Mouse (Mus musculus) CH12.LX (cell line): ENCODE measurements around the gene Smim14. TPM values are rescaled to one million over a fixed set of nuclear protein-coding genes. Genes with fewer than 3 reads are reported as not detected.

Experiments
- DNase-seq: peaks from one replicate; pipeline ENCODE4 v3.0.0-alpha.2; 2013; ENCODE audit errors: extremely low read depth
- H3K27ac ChIP-seq: 2 replicates; pipeline ENCODE4 v1.5.1; 2012; ENCODE audit warnings: low read depth, mild to moderate bottlenecking, control low read depth, moderate library complexity; ENCODE audit not compliant: insufficient read depth
- H3K27me3 ChIP-seq: replicated peaks from 2 replicates; pipeline ENCODE3; 2012; ENCODE audit warnings: inconsistent platforms
- H3K36me3 ChIP-seq, 2 experiments: replicated peaks in 1 of 2; 2 replicates each; pipeline versions ENCODE3 to v1.6.1; 2012; ENCODE audit warnings: inconsistent platforms in 1 of 2, low read length in 1 of 2, mild to moderate bottlenecking in 1 of 2, mixed read lengths in 1 of 2, moderate library complexity in 1 of 2; ENCODE audit not compliant: control insufficient read depth in 1 of 2, insufficient read depth in 1 of 2
- H3K4me1 ChIP-seq, 2 experiments: 2 replicates each; pipeline ENCODE4 v1.6.1; 2012; ENCODE audit warnings: inconsistent platforms in 1 of 2, moderate library complexity in 1 of 2; ENCODE audit not compliant: insufficient read depth in 2 of 2, control insufficient read depth in 1 of 2
- H3K4me2 ChIP-seq: 2 replicates; pipeline ENCODE4 v1.6.1; 2012; ENCODE audit warnings: low read depth, mild to moderate bottlenecking, control low read depth; ENCODE audit not compliant: poor library complexity, insufficient read depth, severe bottlenecking
- H3K4me3 ChIP-seq, 3 experiments: fragments of 150-350 bp in 1 of 3; sonication (generic) in 1 of 3; replicated peaks in 1 of 3; 2 replicates each; pipeline versions ENCODE3 to v1.5.1; 2011 to 2012; ENCODE audit warnings: low read depth in 2 of 3, low read length in 2 of 3, mild to moderate bottlenecking in 2 of 3, moderate library complexity in 2 of 3, control low read depth in 1 of 3, improper control_type of control experiment in 1 of 3, inconsistent platforms in 1 of 3, mixed read lengths in 1 of 3; ENCODE audit not compliant: poor library complexity in 1 of 3
- H3K79me2 ChIP-seq: replicated peaks from 2 replicates; pipeline ENCODE4 v1.6.1; 2012; ENCODE audit warnings: mild to moderate bottlenecking, moderate library complexity; ENCODE audit not compliant: control insufficient read depth, poor library complexity, insufficient read depth, severe bottlenecking; ENCODE audit errors: extremely low read depth
- H3K9ac ChIP-seq: 2 replicates; pipeline ENCODE4 v1.6.1; 2012; ENCODE audit warnings: low read depth, mild to moderate bottlenecking, control low read depth, moderate library complexity; ENCODE audit not compliant: insufficient read depth
- H3K9me3 ChIP-seq: replicated peaks from 2 replicates; pipeline ENCODE3; 2012; ENCODE audit warnings: low read length, inconsistent platforms, mixed read lengths
- CHD1 ChIP-seq: IDR thresholded peaks from 2 replicates; pipeline ENCODE4 v1.6.1; 2012; ENCODE audit warnings: low read depth, low read length, improper control_type of control experiment, inconsistent platforms
- CTCF ChIP-seq, 2 experiments: IDR thresholded peaks in 1 of 2; conservative IDR thresholded peaks in 1 of 2; 2 replicates each; pipeline ENCODE4 v1.5.1; 2011 to 2012; ENCODE audit warnings: low read depth in 2 of 2, low read length in 2 of 2, improper control_type of control experiment in 1 of 2, inconsistent platforms in 1 of 2, mild to moderate bottlenecking in 1 of 2, moderate library complexity in 1 of 2
- HCFC1 ChIP-seq: IDR thresholded peaks from 2 replicates; pipeline ENCODE4 v1.6.1; 2012; ENCODE audit warnings: low read depth, mild to moderate bottlenecking, inconsistent platforms, low read length, improper control_type of control experiment
- IRF4 ChIP-seq: IDR thresholded peaks from 2 replicates; pipeline ENCODE4 v1.6.1; 2014; ENCODE audit warnings: low read depth, mild to moderate bottlenecking, inconsistent platforms, low read length, improper control_type of control experiment
- JUND ChIP-seq: conservative IDR thresholded peaks from 2 replicates; pipeline ENCODE4 v1.6.1; 2011; ENCODE audit warnings: low read depth, low read length, improper control_type of control experiment
- KAT2A ChIP-seq: IDR thresholded peaks from 2 replicates; pipeline ENCODE4 v1.6.1; 2012; ENCODE audit warnings: low read length, improper control_type of control experiment, inconsistent platforms; ENCODE audit not compliant: insufficient replicate concordance
- MAFK ChIP-seq: IDR thresholded peaks from 2 replicates; pipeline ENCODE4 v1.6.1; 2011; ENCODE audit warnings: low read length, improper control_type of control experiment; ENCODE audit not compliant: insufficient replicate concordance
- MAX ChIP-seq: IDR thresholded peaks from 2 replicates; pipeline ENCODE4 v1.6.1; 2011; ENCODE audit warnings: low read length, improper control_type of control experiment
- MEF2A ChIP-seq: IDR thresholded peaks from 2 replicates; pipeline ENCODE4 v1.6.1; 2014; ENCODE audit warnings: low read depth, mild to moderate bottlenecking, inconsistent platforms, low read length, improper control_type of control experiment, borderline replicate concordance
- MYC ChIP-seq: IDR thresholded peaks from 2 replicates; pipeline ENCODE4 v1.6.1; 2011; ENCODE audit warnings: low read depth, mild to moderate bottlenecking, improper control_type of control experiment, low read length
- NELFE ChIP-seq: IDR thresholded peaks from 2 replicates; pipeline ENCODE4 v1.6.1; 2011; ENCODE audit warnings: low read depth, low read length, improper control_type of control experiment
- NRF1 ChIP-seq: IDR thresholded peaks from 2 replicates; pipeline ENCODE4 v1.6.1; 2014; ENCODE audit warnings: low read depth, mild to moderate bottlenecking, inconsistent platforms, low read length, improper control_type of control experiment, moderate library complexity
- PAX5 ChIP-seq: IDR thresholded peaks from 2 replicates; pipeline ENCODE4 v1.6.1; 2012; ENCODE audit warnings: low read length, inconsistent platforms, mixed read lengths
- POLR2A ChIP-seq: IDR thresholded peaks from 2 replicates; pipeline ENCODE4 v1.6.1; 2011; ENCODE audit warnings: low read depth, mild to moderate bottlenecking, improper control_type of control experiment, low read length
- POLR2AphosphoS2 ChIP-seq: IDR thresholded peaks from 2 replicates; pipeline ENCODE4 v1.6.1; 2011; ENCODE audit warnings: low read depth, low read length, improper control_type of control experiment
- SIN3A ChIP-seq: IDR thresholded peaks from 2 replicates; pipeline ENCODE4 v1.6.1; 2012; ENCODE audit warnings: low read length, improper control_type of control experiment, inconsistent platforms
- SMC3 ChIP-seq: IDR thresholded peaks from 2 replicates; pipeline ENCODE4 v1.6.1; 2011; ENCODE audit warnings: low read depth, low read length, improper control_type of control experiment
- TCF12 ChIP-seq: IDR thresholded peaks from 2 replicates; pipeline ENCODE4 v1.6.1; 2014; ENCODE audit warnings: low read depth, mild to moderate bottlenecking, inconsistent platforms, low read length, improper control_type of control experiment
- UBTF ChIP-seq: IDR thresholded peaks from 2 replicates; pipeline ENCODE4 v1.6.1; 2012; ENCODE audit warnings: low read depth, mild to moderate bottlenecking, inconsistent platforms, low read length, improper control_type of control experiment, moderate library complexity
- USF2 ChIP-seq: conservative IDR thresholded peaks from 2 replicates; pipeline ENCODE4 v1.6.1; 2011; ENCODE audit warnings: low read depth, low read length, improper control_type of control experiment
- ZKSCAN1 ChIP-seq: IDR thresholded peaks from 2 replicates; pipeline ENCODE4 v1.6.1; 2012; ENCODE audit warnings: low read depth, inconsistent platforms, low read length, improper control_type of control experiment, borderline replicate concordance
- ZNF384 ChIP-seq: IDR thresholded peaks from 2 replicates; pipeline ENCODE4 v1.6.1; 2012; ENCODE audit warnings: low read depth, low read length, improper control_type of control experiment, inconsistent platforms
- dilution Hi-C: fragments of 300-500 bp; cut with MboI; formaldehyde crosslinking; loops from 2 replicates; pipeline ENCODE4 v1.14.3; 2020; ENCODE audit warnings: low sequenced_read_pairs; ENCODE audit not compliant: extremely low pct_unique_long_range_greater_than_20kb, extremely low pct_ligation_motif_present
- in situ Hi-C: fragments of 300-500 bp; cut with MboI; formaldehyde crosslinking; loops from 3 replicates; pipeline ENCODE4 v1.14.3; 2019; ENCODE audit warnings: low sequenced_read_pairs, low pct_ligation_motif_present, low pct_unique_long_range_greater_than_20kb, mixed read lengths
- polyA plus RNA-seq: library from polyadenylated mRNA; unstranded; fragments of >175 nt; gene quantifications from 2 replicates; pipeline ENCODE4 v1.2.1, GENCODE M21; 2012; ENCODE audit warnings: low read depth; ENCODE audit not compliant: insufficient read length
- total RNA-seq, 2 experiments: library from RNA; depleted of rRNA; stranded (reverse); fragments of 300-350 nt in 1 of 2; fragments of >200 nt in 1 of 2; gene quantifications; 2 replicates each; pipeline ENCODE4 v1.2.3; 2012 to 2014

Smim14 gene
- total and polyA plus RNA-seq, 3 experiments: 11.4 to 50.2 (median 19.7) TPM

- Histone ChIP-seq H3K27ac (no peak overlapping the region), H3K9ac (no peak overlapping the region), H3K27me3 (no peaks in the 10 kb centered on the region), H3K4me2 (no peak overlapping the region), H3K36me3 (peaks cover 3 to 19% of the 10 kb centered on the region in 2 experiments), H3K4me3 (no peak overlapping the region), H3K9me3 (no peaks in the 10 kb centered on the region), H3K79me2 (peaks cover 62% of the 10 kb centered on the region), H3K4me1 (peaks cover 2 to 22% of the 10 kb centered on the region in 2 experiments; a peak in 3 of 4 replicates)
- DNase-seq: no peak
- dilution Hi-C loops: no loop called here
- TF ChIP-seq MEF2A: no peak
- no peak for TF ChIP-seq IRF4
- TF ChIP-seq JUND: no peak
- peak; percentile 57 for TF ChIP-seq ZNF384
- TF ChIP-seq NELFE: no peak
- TF ChIP-seq POLR2AphosphoS2: no peak
- peak; percentile 51; the same call in 1 of the 2 replicates for TF ChIP-seq MAFK
- in situ Hi-C loops: no loop called here
Observed at GRCm38 (mm10) chr5:65539786-65540185, 2.8 kb upstream of the Smim14 start.

- Histone ChIP-seq H3K4me2 (peak overlapping the region; percentile 67; the same call in 1 of the 2 replicates), H3K4me3 (peak overlapping the region in 2 of 3 experiments; percentile 87 to 95), H3K36me3 (peaks cover 3 to 16% of the 10 kb centered on the region in 2 experiments), H3K4me1 (peaks cover 2 to 31% of the 10 kb centered on the region in 2 experiments; a peak in 3 of 4 replicates), H3K79me2 (peaks cover 58% of the 10 kb centered on the region), H3K9me3 (no peaks in the 10 kb centered on the region), H3K9ac (peak overlapping the region; percentile 77; the same call in 1 of the 2 replicates), H3K27ac (no peak overlapping the region), H3K27me3 (no peaks in the 10 kb centered on the region)
- dilution Hi-C loops (no loop called here), in situ Hi-C loops (no loop called here)
- TF ChIP-seq CHD1: 0 out of 2 replicates have a peak, but pooled peaks have one; percentile 38
- TF ChIP-seq HCFC1: no peak
- DNase-seq: no peak
Observed at GRCm38 (mm10) chr5:65538829-65539228, 1.8 kb upstream of the Smim14 start.

- no peaks in the 10 kb centered on the region for H3K27me3 ChIP-seq
- dilution Hi-C loops (no loop called here), in situ Hi-C loops (no loop called here)
- peak overlapping the region; percentile 89 for H3K4me2 ChIP-seq
- peak overlapping the region; percentile 77 for H3K9ac ChIP-seq
- TF ChIP-seq PAX5 (no peak), KAT2A (no peak), MYC (no peak), POLR2A (no peak), IRF4 (no peak), USF2 (no peak), MAX (no peak), TCF12 (no peak), ZNF384 (no peak), UBTF (no peak), SMC3 (no peak), MEF2A (no peak), ZKSCAN1 (no peak), CTCF (conservative IDR thresholded peaks at IDR 0.05 in 1 of 2, IDR thresholded peaks at IDR 0.05 in 1 of 2; ENCODE audit: low read depth in 2 of 2, low read length in 2 of 2) (no peak), NRF1 (no peak), SIN3A (no peak)
- peak overlapping the region; percentile 87 to 95 (median 95) for H3K4me3 ChIP-seq
- H3K79me2 ChIP-seq: peaks cover 51% of the 10 kb centered on the region
- H3K4me1 ChIP-seq: peaks cover 2 to 36% of the 10 kb centered on the region in 2 experiments; a peak in 3 of 4 replicates
- no peak for DNase-seq
- peak overlapping the region; percentile 96; the same call in 1 of the 2 replicates for H3K27ac ChIP-seq
- H3K9me3 ChIP-seq: no peaks in the 10 kb centered on the region
- peaks cover 3 to 9% of the 10 kb centered on the region in 2 experiments for H3K36me3 ChIP-seq
Observed at GRCm38 (mm10) chr5:65538121-65538520, 1.1 kb upstream of the Smim14 start.
